Mouse (Mus musculus) cerebellum, adult 11 months (tissue): ENCODE results near the gene Mta3.
"Not testable (repeated sequence)": the region's sequence is repeated elsewhere in the genome, so short reads cannot be mapped to it uniquely, and the experiment has no call there.

ENCODE experiments used
- DNase-seq: peaks from one replicate; pipeline ENCODE4 v3.0.0; 2022

The Mta3 gene

GRCm38 (mm10) chr17:83709517-83709916, 3.6 kb downstream of the Mta3 start:
- not testable (repeated sequence) for DNase-seq

- no peak for DNase-seq
Observed at GRCm38 (mm10) chr17:83710639-83711038, 4.7 kb downstream of the Mta3 start.

GRCm38 (mm10) chr17:83712341-83712740, 6.4 kb downstream of the Mta3 start:
- DNase-seq = no peak

- DNase-seq = no peak
Observed at GRCm38 (mm10) chr17:83720449-83720848, 14.5 kb downstream of the Mta3 start.

- DNase-seq = no peak
Observed at GRCm38 (mm10) chr17:83721157-83721556, 15.2 kb downstream of the Mta3 start.

GRCm38 (mm10) chr17:83723064-83723463, 17.1 kb downstream of the Mta3 start:
- no peak for DNase-seq

GRCm38 (mm10) chr17:83726496-83726895, 20.5 kb downstream of the Mta3 start:
- DNase-seq = no peak

GRCm38 (mm10) chr17:83727707-83728106, 21.7 kb downstream of the Mta3 start:
- no peak for DNase-seq

GRCm38 (mm10) chr17:83729029-83729428, 23.1 kb downstream of the Mta3 start:
- no peak for DNase-seq

GRCm38 (mm10) chr17:83730123-83730522, 24.2 kb downstream of the Mta3 start:
- no peak for DNase-seq

GRCm38 (mm10) chr17:83732166-83732629, 26.2 kb downstream of the Mta3 start:
- DNase-seq = no peak

- peak; percentile 39 for DNase-seq
Observed at GRCm38 (mm10) chr17:83732801-83733200, 26.8 kb downstream of the Mta3 start.

- DNase-seq = no peak
Observed at GRCm38 (mm10) chr17:83736701-83737100, 30.7 kb downstream of the Mta3 start.

- DNase-seq = no peak
Observed at GRCm38 (mm10) chr17:83737775-83738174, 31.8 kb downstream of the Mta3 start.

- no peak for DNase-seq
Observed at GRCm38 (mm10) chr17:83740135-83740676, 34.2 kb downstream of the Mta3 start.

- DNase-seq = peak; percentile 15
Observed at GRCm38 (mm10) chr17:83741243-83741642, 35.3 kb downstream of the Mta3 start.

- DNase-seq = no peak
Observed at GRCm38 (mm10) chr17:83744231-83744824, 38.4 kb downstream of the Mta3 start.

- no peak for DNase-seq
Observed at GRCm38 (mm10) chr17:83747405-83748160, 41.6 kb downstream of the Mta3 start.

- no peak for DNase-seq
Observed at GRCm38 (mm10) chr17:83750216-83750950, 44.4 kb downstream of the Mta3 start.

- DNase-seq = no peak
Observed at GRCm38 (mm10) chr17:83753112-83753899, 47.3 kb downstream of the Mta3 start.

GRCm38 (mm10) chr17:83758096-83758495, 52.1 kb downstream of the Mta3 start:
- no peak for DNase-seq

- DNase-seq = peak; percentile 15
Observed at GRCm38 (mm10) chr17:83759547-83759946, 53.6 kb downstream of the Mta3 start.

GRCm38 (mm10) chr17:83764538-83764937, 58.6 kb downstream of the Mta3 start:
- DNase-seq = no peak
